Mouse (Mus musculus): ENCODE data around the gene Tex21. TPM values are rescaled to one million over a fixed set of nuclear protein-coding genes. Genes with fewer than 3 reads are reported as not detected.

The Tex21 gene
- not detected for total RNA-seq (2021)
- long read RNA-seq, experiment 1: 0 reads
- long read RNA-seq, experiment 2: 0 reads

GRCm38 (mm10) chr12:76246646-76247045 lies at the start of gene Tex21:
Tex21 (minus strand) TSS chr12:76246746.
- no peak for DNase-seq (ENCODE audit: low spot score in 2 of 2)

- peak; percentile 73 to 79 for DNase-seq (ENCODE audit: low spot score in 2 of 2)
Observed at GRCm38 (mm10) chr12:76293192-76293591, 46.6 kb upstream of the Tex21 start.

- DNase-seq (ENCODE audit: low spot score in 2 of 2): no peak
Observed at GRCm38 (mm10) chr12:76290271-76290670, 43.7 kb upstream of the Tex21 start.

- DNase-seq (ENCODE audit: low spot score in 2 of 2): no peak
Observed at GRCm38 (mm10) chr12:76289428-76289827, 42.9 kb upstream of the Tex21 start.

GRCm38 (mm10) chr12:76288494-76288893 lies 41.9 kb upstream of the Tex21 start:
- DNase-seq (ENCODE audit: low spot score in 2 of 2): no peak

- no peak for DNase-seq (ENCODE audit: low spot score in 2 of 2)
Observed at GRCm38 (mm10) chr12:76287986-76288385, 41.4 kb upstream of the Tex21 start.

GRCm38 (mm10) chr12:76285418-76285817 lies 38.9 kb upstream of the Tex21 start:
- no peak for DNase-seq (ENCODE audit: low spot score in 2 of 2)

GRCm38 (mm10) chr12:76282532-76283173 lies 36.1 kb upstream of the Tex21 start:
- peak; percentile 28 to 57 for DNase-seq (ENCODE audit: low spot score in 2 of 2)

GRCm38 (mm10) chr12:76282132-76282531 lies 35.6 kb upstream of the Tex21 start:
- DNase-seq (ENCODE audit: low spot score in 2 of 2): no peak

GRCm38 (mm10) chr12:76281111-76281660 lies 34.6 kb upstream of the Tex21 start:
- no peak for DNase-seq (ENCODE audit: low spot score in 2 of 2)

- peak in 1 of 2 experiments; percentile 63 for DNase-seq (ENCODE audit: low spot score in 2 of 2)
Observed at GRCm38 (mm10) chr12:76280556-76280955, 34.0 kb upstream of the Tex21 start.

- no peak for DNase-seq (ENCODE audit: low spot score in 2 of 2)
Observed at GRCm38 (mm10) chr12:76278209-76278608, 31.7 kb upstream of the Tex21 start.

GRCm38 (mm10) chr12:76272610-76273524 lies 26.3 kb upstream of the Tex21 start:
- DNase-seq (ENCODE audit: low spot score in 2 of 2): no peak

- no peak for DNase-seq (ENCODE audit: low spot score in 2 of 2)
Observed at GRCm38 (mm10) chr12:76271516-76271915, 25.0 kb upstream of the Tex21 start.

GRCm38 (mm10) chr12:76269196-76269595 lies 22.6 kb upstream of the Tex21 start:
- no peak for DNase-seq (ENCODE audit: low spot score in 2 of 2)

- DNase-seq (ENCODE audit: low spot score in 2 of 2): no peak
Observed at GRCm38 (mm10) chr12:76268686-76269085, 22.1 kb upstream of the Tex21 start.

GRCm38 (mm10) chr12:76266875-76267274 lies 20.3 kb upstream of the Tex21 start:
- peak in 1 of 2 experiments; percentile 43 for DNase-seq (ENCODE audit: low spot score in 2 of 2)

GRCm38 (mm10) chr12:76265001-76265400 lies 18.5 kb upstream of the Tex21 start:
- DNase-seq (ENCODE audit: low spot score in 2 of 2): no peak

GRCm38 (mm10) chr12:76264325-76264965 lies 17.9 kb upstream of the Tex21 start:
- no peak for DNase-seq (ENCODE audit: low spot score in 2 of 2)

- DNase-seq (ENCODE audit: low spot score in 2 of 2): no peak
Observed at GRCm38 (mm10) chr12:76263876-76264275, 17.3 kb upstream of the Tex21 start.

- no peak for DNase-seq (ENCODE audit: low spot score in 2 of 2)
Observed at GRCm38 (mm10) chr12:76262918-76263317, 16.4 kb upstream of the Tex21 start.

All from left cerebral cortex, adult 18-20 months (tissue).